Mouse (Mus musculus) stomach, embryonic 14.5 days (tissue): ENCODE results near the gene Bglap3. TPM values are rescaled to one million over a fixed set of nuclear protein-coding genes. Genes with fewer than 3 reads are reported as not detected.
A peak's percentile ranks its signal among the peaks of the same experiment; 100 is the strongest.

ENCODE experiments used
- ATAC-seq: fragments of 200-750 bp; cut with Nextera tagmentation; 2 replicates; pipeline ENCODE4 v1.8.0; 2017; ENCODE audit warnings: low read depth, moderate TSS enrichment; ENCODE audit not compliant: insufficient number of reproducible peaks, insufficient read depth, low FRiP score
- H3K27ac ChIP-seq: fragments of 300-500 bp; sonication (generic); 2 replicates; pipeline ENCODE4 v1.5.1; 2014; ENCODE audit warnings: mild to moderate bottlenecking, low read length, moderate library complexity, mixed read lengths
- H3K27me3 ChIP-seq: fragments of 300-500 bp; sonication (generic); 2 replicates; pipeline ENCODE4 v1.6.1; 2014; ENCODE audit warnings: low read length, control low read depth, mixed read lengths; ENCODE audit not compliant: control insufficient read depth, insufficient read depth
- H3K36me3 ChIP-seq: fragments of 300-500 bp; sonication (generic); 2 replicates; pipeline ENCODE4 v1.6.1; 2014; ENCODE audit warnings: mild to moderate bottlenecking, control low read depth, low read length, moderate library complexity, mixed read lengths; ENCODE audit not compliant: control insufficient read depth, insufficient read depth
- H3K4me1 ChIP-seq: fragments of 300-500 bp; sonication (generic); 2 replicates; pipeline ENCODE4 v1.6.1; 2014; ENCODE audit warnings: low read length, control low read depth, mixed read lengths; ENCODE audit not compliant: control insufficient read depth, insufficient read depth
- H3K4me2 ChIP-seq: fragments of 300-500 bp; sonication (generic); replicated peaks from 2 replicates; pipeline ENCODE4 v1.6.1; 2014; ENCODE audit warnings: low read depth, low read length, control low read depth
- H3K4me3 ChIP-seq: fragments of 300-500 bp; sonication (generic); 2 replicates; pipeline ENCODE4 v1.5.1; 2014; ENCODE audit warnings: low read depth, low read length, control low read depth
- H3K9ac ChIP-seq: fragments of 300-500 bp; sonication (generic); replicated peaks from 2 replicates; pipeline ENCODE4 v1.6.1; 2014; ENCODE audit warnings: low read depth, mild to moderate bottlenecking, control low read depth, low read length, moderate library complexity, mixed read lengths
- H3K9me3 ChIP-seq: fragments of 300-500 bp; sonication (generic); 2 replicates; pipeline ENCODE4 v1.6.1; 2016; ENCODE audit warnings: low read depth, low read length, control low read depth; ENCODE audit not compliant: control insufficient read depth
- WGBS: fragments of 180-500 bp; shearing (Covaris S2); extraction: QIAGEN DNeasy Blood & Tissue Kit; methylation state at CpG from one replicate; pipeline ENCODE4 v1.1.7; 2014; 5-methylcytosine and 5-hydroxymethylcytosine counted together
- polyA plus RNA-seq: library from polyadenylated mRNA; unstranded; fragments of >200 nt; fragmentation: Nextera tagmentation; extraction: Ambion mirVana; gene quantifications from 2 replicates; pipeline ENCODE4 v1.2.1, GENCODE M21; 2014

Bglap3 gene
- polyA plus RNA-seq, 1 experiment from 2014 or later, result not detected

- peak overlapping the region; percentile 11; the same call in 1 of the 2 replicates for H3K27ac ChIP-seq
- H3K9ac ChIP-seq, result no peak overlapping the region
- H3K36me3 ChIP-seq, result peaks cover 73% of the 10 kb centered on the region
- H3K9me3 ChIP-seq, result no peaks in the 10 kb centered on the region
- H3K4me1 ChIP-seq, result peaks cover 2% of the 10 kb centered on the region; the same call in 1 of the 2 replicates
- H3K4me2 ChIP-seq, result no peak overlapping the region
- ATAC-seq, result no peak
- no peak overlapping the region for H3K4me3 ChIP-seq
- WGBS, result 77% methylated on average over 5 of the region's 5 CpGs
- H3K27me3 ChIP-seq, result no peaks in the 10 kb centered on the region
Observed at GRCm38 (mm10) chr3:88359584-88359983, 13.0 kb downstream of the Bglap3 start.

DNA sequence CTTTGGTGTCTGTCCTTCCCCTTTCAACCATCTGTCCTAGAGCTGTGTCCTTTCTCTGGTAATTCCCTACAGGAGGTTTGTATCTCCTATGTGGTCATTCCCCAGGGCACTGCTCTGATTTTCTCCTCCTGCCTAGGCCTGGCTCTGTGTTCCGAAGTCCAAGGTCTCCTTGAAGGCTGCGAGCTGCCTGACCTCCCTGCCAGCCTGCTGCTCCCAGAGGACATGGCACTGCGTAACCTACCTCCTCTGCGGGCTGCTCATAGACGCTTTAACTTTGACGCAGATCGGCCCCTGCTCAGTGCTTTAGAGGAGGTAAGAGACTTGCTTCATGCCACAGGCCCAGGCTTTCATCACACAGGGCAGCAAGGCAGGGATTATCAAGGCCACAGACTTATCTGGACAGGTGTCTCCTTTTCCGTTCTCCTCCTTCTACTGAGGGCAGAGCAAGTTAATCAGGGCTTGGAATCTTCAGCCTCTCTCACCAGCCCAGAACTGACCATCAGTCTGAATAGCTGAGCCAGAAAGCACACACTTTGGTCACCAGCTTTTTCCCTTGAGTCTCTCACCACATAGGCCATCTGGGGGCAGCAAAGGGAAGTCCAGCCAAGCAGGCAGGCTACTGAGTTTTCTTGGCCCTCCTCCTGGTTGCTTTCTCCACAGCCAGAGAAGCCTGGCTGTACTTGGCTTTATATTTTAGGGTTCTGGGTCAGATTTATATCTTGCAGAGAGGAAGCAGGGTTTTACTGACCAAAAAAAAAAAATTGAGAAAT lies 18.0 kb downstream of the Bglap3 start:
- 91% methylated on average over 8 of the region's 8 CpGs for WGBS
- ATAC-seq, result no peak
- H3K4me3 ChIP-seq, result no peak overlapping the region
- no peaks in the 10 kb centered on the region for H3K4me1 ChIP-seq
- H3K9ac ChIP-seq, result no peak overlapping the region
- H3K36me3 ChIP-seq, result peaks cover 95% of the 10 kb centered on the region
- no peaks in the 10 kb centered on the region for H3K9me3 ChIP-seq
- no peak overlapping the region for H3K4me2 ChIP-seq
- H3K27ac ChIP-seq, result no peak overlapping the region
- H3K27me3 ChIP-seq, result no peaks in the 10 kb centered on the region

DNA sequence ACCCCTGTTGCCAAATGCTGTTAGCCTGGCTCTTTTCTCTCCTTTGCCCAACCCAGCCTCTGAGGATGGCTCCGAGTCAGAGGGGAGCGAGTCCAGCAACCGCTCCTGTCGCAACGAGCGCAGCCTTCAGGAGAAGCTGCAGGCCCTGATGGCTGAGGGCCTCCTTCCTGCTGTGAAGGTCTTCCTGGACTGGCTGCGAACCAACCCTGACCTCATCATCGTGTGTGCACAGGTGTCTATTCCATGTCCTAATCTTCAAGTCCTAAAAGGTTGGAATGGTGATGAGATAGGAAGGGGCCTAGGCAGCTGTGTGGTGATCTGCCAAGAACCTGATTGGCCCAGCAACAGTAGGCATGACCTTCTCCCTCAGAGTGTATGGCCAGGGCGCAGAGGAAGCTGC lies 19.6 kb downstream of the Bglap3 start:
- Histone ChIP-seq H3K4me3 (no peak overlapping the region), H3K9ac (no peak overlapping the region), H3K4me1 (no peaks in the 10 kb centered on the region), H3K9me3 (no peaks in the 10 kb centered on the region), H3K4me2 (no peak overlapping the region), H3K36me3 (peaks cover 94% of the 10 kb centered on the region), H3K27ac (no peak overlapping the region), H3K27me3 (no peaks in the 10 kb centered on the region)
- no peak for ATAC-seq
- 90% methylated on average over 9 of the region's 9 CpGs for WGBS

GRCm38 (mm10) chr3:88350732-88351131 lies 21.8 kb downstream of the Bglap3 start:
- no peaks in the 10 kb centered on the region for H3K4me1 ChIP-seq
- H3K27me3 ChIP-seq, result no peaks in the 10 kb centered on the region
- peaks cover 97% of the 10 kb centered on the region for H3K36me3 ChIP-seq
- no peak overlapping the region for H3K27ac ChIP-seq
- H3K9me3 ChIP-seq, result no peaks in the 10 kb centered on the region
- no peak overlapping the region for H3K9ac ChIP-seq
- no peak overlapping the region for H3K4me2 ChIP-seq
- WGBS, result 84% methylated on average over 13 of the region's 13 CpGs
- H3K4me3 ChIP-seq, result no peak overlapping the region
- no peak for ATAC-seq

DNA sequence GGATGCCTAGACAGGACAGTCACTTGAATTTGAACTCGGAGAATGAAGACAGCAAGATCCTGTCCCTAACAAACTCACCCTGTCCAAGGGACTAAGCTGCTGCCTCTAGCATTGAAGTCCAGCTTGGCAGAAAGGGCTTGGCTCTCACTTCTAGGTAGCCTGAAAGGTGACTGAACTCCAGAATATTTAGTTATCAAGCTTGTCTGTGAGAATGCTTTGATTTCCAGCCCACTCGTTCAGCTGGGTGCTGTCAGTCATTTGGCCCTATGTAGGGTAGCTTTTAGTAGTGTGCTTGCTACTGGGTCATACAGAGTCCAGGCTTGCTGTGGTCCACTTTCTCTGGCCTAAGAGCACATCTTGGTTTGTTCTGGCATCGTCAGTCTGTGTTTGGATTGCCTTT lies 33.5 kb downstream of the Bglap3 start:
- Histone ChIP-seq H3K4me2 (no peak overlapping the region), H3K4me3 (no peak overlapping the region), H3K9me3 (no peaks in the 10 kb centered on the region), H3K36me3 (peaks cover 22% of the 10 kb centered on the region; the same call in 1 of the 2 replicates), H3K27ac (no peak overlapping the region), H3K27me3 (no peaks in the 10 kb centered on the region), H3K4me1 (peaks cover 18% of the 10 kb centered on the region), H3K9ac (no peak overlapping the region)
- no peak for ATAC-seq
- 73% methylated on average over 3 of the region's 3 CpGs for WGBS

DNA sequence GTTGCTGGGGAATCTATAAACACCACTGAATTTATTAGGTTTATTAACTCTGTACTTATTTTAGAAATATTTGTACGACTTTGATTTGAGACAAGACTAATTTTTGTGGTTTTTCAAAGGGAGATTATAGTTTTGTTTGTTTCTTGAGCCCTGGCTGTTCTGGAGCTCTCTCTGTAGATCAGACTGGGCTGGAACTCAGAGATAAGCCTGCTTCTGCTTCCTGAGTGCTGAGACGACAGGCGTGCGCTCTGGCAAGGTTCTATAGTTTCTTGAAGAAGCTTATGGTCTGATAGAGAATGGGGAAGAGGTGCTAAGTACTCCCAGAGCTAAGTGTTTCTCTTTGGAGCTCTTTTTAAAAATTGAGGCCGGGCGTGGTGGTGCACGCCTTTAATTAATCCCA lies 34.2 kb downstream of the Bglap3 start:
- Histone ChIP-seq H3K9ac (no peak overlapping the region), H3K4me1 (peaks cover 18% of the 10 kb centered on the region), H3K4me2 (no peak overlapping the region), H3K27ac (no peak overlapping the region), H3K4me3 (no peak overlapping the region), H3K36me3 (peaks cover 15% of the 10 kb centered on the region; the same call in 1 of the 2 replicates), H3K27me3 (no peaks in the 10 kb centered on the region), H3K9me3 (no peaks in the 10 kb centered on the region)
- ATAC-seq, result no peak
- WGBS, result 92% methylated on average over 7 of the region's 7 CpGs

DNA sequence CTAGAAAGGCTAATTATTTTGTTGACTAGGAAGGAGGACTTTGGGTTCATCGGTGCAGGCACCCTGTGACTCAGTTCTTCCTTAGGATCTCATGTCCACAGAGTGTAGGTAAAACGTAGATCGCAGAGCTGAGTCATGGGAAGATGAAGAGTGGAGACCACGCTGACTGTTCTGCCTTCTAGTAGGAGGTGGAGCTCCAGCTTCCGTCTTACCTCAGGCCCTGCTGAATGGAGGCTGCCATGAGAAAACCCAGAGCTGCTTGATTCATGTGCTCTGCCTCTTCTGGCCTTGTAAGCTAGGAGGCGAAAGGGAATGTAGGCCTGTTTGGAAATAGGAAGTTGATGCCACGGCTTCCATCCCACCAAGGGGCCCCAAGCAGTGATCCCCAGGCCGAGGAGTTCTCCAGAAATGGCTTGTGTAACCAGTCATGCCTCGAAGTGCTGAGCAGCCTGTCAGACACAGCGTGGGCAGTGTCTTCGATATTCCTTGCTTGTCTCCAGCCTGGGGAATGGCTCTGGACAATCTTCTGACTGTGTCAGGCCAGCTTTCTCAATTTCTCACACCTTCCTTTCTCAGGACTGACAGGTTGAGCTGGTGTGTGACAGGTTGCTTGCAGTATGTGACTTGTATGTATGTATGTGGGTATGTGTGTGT lies 35.0 kb downstream of the Bglap3 start:
- Histone ChIP-seq H3K4me3 (peak overlapping the region; percentile 70; the same call in 1 of the 2 replicates), H3K9ac (no peak overlapping the region)

DNA sequence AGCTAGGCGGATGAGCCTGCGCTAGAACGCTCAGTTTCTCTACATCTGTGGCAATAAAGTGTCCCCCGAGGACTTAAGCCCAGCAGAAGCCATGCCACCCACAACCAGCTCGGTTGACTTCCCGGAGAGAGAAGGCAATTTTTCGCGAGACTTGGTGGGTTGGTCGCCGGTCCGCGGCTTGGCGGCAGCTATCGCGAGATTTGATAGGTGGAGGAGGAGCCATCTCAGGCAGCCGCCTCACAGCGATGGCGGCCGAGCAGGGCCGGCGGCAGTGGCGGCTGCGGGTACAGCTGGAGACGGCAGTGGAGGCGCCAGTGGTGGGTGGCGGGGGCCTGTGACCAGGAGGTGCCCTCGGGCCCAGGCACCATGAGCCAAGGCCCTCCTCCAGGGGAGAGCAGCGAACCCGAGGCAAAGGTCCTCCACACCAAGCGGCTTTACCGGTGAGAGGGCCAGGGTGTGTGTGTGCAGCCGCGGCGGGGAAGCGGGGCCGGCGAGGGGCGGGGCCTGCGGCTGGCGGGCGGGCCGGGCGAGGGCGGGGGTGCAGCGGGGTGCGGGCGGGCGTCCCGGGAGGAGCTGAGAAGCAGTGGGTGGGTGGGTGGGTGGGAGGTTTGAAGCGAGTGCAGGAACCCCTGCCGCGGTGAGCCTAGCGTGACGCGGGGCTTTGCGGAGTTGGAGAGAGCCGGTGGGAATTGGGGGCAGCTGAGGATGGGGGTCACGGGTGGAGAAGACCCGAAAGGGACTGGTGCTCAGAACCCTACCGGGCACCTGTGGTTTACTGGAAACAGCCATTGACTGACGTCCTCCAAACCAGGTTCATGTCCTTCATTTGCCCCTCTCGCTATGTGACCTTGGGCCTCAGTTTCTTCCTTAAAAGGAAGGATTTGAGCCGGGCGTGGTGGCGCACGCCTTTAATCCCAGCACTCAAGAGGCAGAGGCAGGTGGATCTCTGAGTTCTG lies 36.2 kb downstream of the Bglap3 start, which contains the start of the genes Tmem79 and Smg5:
TSS of gene Tmem79 (minus strand) at position 91 of the 956 bp plus-strand sequence.
TSS of gene Smg5 (plus strand) at position 203 of the 956 bp plus-strand sequence.
- H3K4me3 ChIP-seq, result peak within 1 kb of the TSS; percentile 70
- H3K27ac ChIP-seq, result peak within 1 kb of the TSS; percentile 94
- no peaks in the 10 kb centered on the region for H3K36me3 ChIP-seq
- peak within 1 kb of the TSS; percentile 80 for H3K9ac ChIP-seq
- WGBS, result 2% methylated on average over 65 of the region's 66 CpGs
- peak within 1 kb of the TSS; percentile 51 for H3K4me2 ChIP-seq
- ATAC-seq, result peak; percentile 89
- peaks cover 18% of the 10 kb centered on the region for H3K4me1 ChIP-seq
- H3K27me3 ChIP-seq, result no peaks in the 10 kb centered on the region
- no peaks in the 10 kb centered on the region for H3K9me3 ChIP-seq

More for the DNA sequence above, 35.0 kb downstream of the Bglap3 start:
- WGBS, result 67% methylated on average over 11 of the region's 11 CpGs
- peak overlapping the region; percentile 27; the same call in 1 of the 2 replicates for H3K27ac ChIP-seq
- no peaks in the 10 kb centered on the region for H3K27me3 ChIP-seq
- H3K36me3 ChIP-seq, result peaks cover 7% of the 10 kb centered on the region; the same call in 1 of the 2 replicates
- no peaks in the 10 kb centered on the region for H3K9me3 ChIP-seq
- H3K4me1 ChIP-seq, result peaks cover 18% of the 10 kb centered on the region
- H3K4me2 ChIP-seq, result peak overlapping the region; percentile 51; the same call in 1 of the 2 replicates
- no peak for ATAC-seq
